Mouse (Mus musculus): ENCODE measurements around the gene Trio. TPM values are rescaled to one million over a fixed set of nuclear protein-coding genes. Genes with fewer than 3 reads are reported as not detected.

Gene Trio
- total RNA-seq, 2 experiments from 2014 or later: 321 to 333 TPM

GRCm38 (mm10) chr15:27976366-27976765, 49.3 kb downstream of the Trio start:
- H3K4me3 ChIP-seq: no peak overlapping the region
- DNase-seq (ENCODE audit: low spot score in 2 of 2): no peak
- TF ChIP-seq CTCF (conservative IDR thresholded peaks at IDR 0.05): no peak

GRCm38 (mm10) chr15:27974637-27975036, 51.0 kb downstream of the Trio start:
- DNase-seq (ENCODE audit: low spot score in 2 of 2): no peak
- no peak overlapping the region; the same call in 1 of the 2 replicates for H3K27ac ChIP-seq
- H3K4me3 ChIP-seq: no peak overlapping the region
- TF ChIP-seq CTCF (conservative IDR thresholded peaks at IDR 0.05): no peak

More at GRCm38 (mm10) chr15:27976366-27976765, 49.3 kb downstream of the Trio start:
- H3K27ac ChIP-seq: no peak overlapping the region

GRCm38 (mm10) chr15:27968183-27968582, 57.5 kb downstream of the Trio start:
- H3K27ac ChIP-seq: no peak overlapping the region
- DNase-seq (ENCODE audit: low spot score in 2 of 2): no peak
- H3K4me3 ChIP-seq: no peak overlapping the region
- no peak for TF ChIP-seq CTCF (conservative IDR thresholded peaks at IDR 0.05)

GRCm38 (mm10) chr15:27967128-27967876, 58.3 kb downstream of the Trio start:
- TF ChIP-seq CTCF (conservative IDR thresholded peaks at IDR 0.05): no peak
- Histone ChIP-seq H3K4me3 (no peak overlapping the region), H3K27ac (no peak overlapping the region)
- no peak for DNase-seq (ENCODE audit: low spot score in 2 of 2)

GRCm38 (mm10) chr15:27964877-27965276, 60.8 kb downstream of the Trio start:
- no peak overlapping the region for H3K4me3 ChIP-seq
- H3K27ac ChIP-seq: no peak overlapping the region
- TF ChIP-seq CTCF (conservative IDR thresholded peaks at IDR 0.05): no peak
- DNase-seq (ENCODE audit: low spot score in 2 of 2): no peak

GRCm38 (mm10) chr15:27963506-27963905, 62.1 kb downstream of the Trio start:
- DNase-seq (ENCODE audit: low spot score in 2 of 2): no peak
- Histone ChIP-seq H3K4me3 (no peak overlapping the region), H3K27ac (no peak overlapping the region)
- TF ChIP-seq CTCF (conservative IDR thresholded peaks at IDR 0.05): no peak

GRCm38 (mm10) chr15:27960642-27961041, 65.0 kb downstream of the Trio start:
- H3K4me3 ChIP-seq: no peak overlapping the region
- no peak for TF ChIP-seq CTCF (conservative IDR thresholded peaks at IDR 0.05)
- no peak for DNase-seq (ENCODE audit: low spot score in 2 of 2)
- H3K27ac ChIP-seq: no peak overlapping the region

- TF ChIP-seq CTCF (conservative IDR thresholded peaks at IDR 0.05): no peak
- DNase-seq (ENCODE audit: low spot score in 2 of 2): no peak
- no peak overlapping the region for H3K4me3 ChIP-seq
- H3K27ac ChIP-seq: peak overlapping the region; percentile 53; the same call in 1 of the 2 replicates
Measured at GRCm38 (mm10) chr15:27957867-27958266, 67.8 kb downstream of the Trio start.

- Histone ChIP-seq H3K4me3 (no peak overlapping the region), H3K27ac (peak overlapping the region; percentile 77)
- DNase-seq (ENCODE audit: low spot score in 2 of 2): no peak
- TF ChIP-seq CTCF (conservative IDR thresholded peaks at IDR 0.05): no peak
Measured at GRCm38 (mm10) chr15:27955614-27956013, 70.0 kb downstream of the Trio start.

- DNase-seq (ENCODE audit: low spot score in 2 of 2): no peak
- peak overlapping the region; percentile 77 for H3K27ac ChIP-seq
- no peak for TF ChIP-seq CTCF (conservative IDR thresholded peaks at IDR 0.05)
- H3K4me3 ChIP-seq: no peak overlapping the region
Measured at GRCm38 (mm10) chr15:27954356-27954755, 71.3 kb downstream of the Trio start.

GRCm38 (mm10) chr15:27953570-27953969, 72.1 kb downstream of the Trio start:
- H3K27ac ChIP-seq: peak overlapping the region; percentile 77
- H3K4me3 ChIP-seq: no peak overlapping the region
- TF ChIP-seq CTCF (conservative IDR thresholded peaks at IDR 0.05): no peak
- DNase-seq (ENCODE audit: low spot score in 2 of 2): no peak

GRCm38 (mm10) chr15:27951195-27951594, 74.5 kb downstream of the Trio start:
- Histone ChIP-seq H3K27ac (peak overlapping the region; percentile 49; the same call in 1 of the 2 replicates), H3K4me3 (no peak overlapping the region)
- DNase-seq (ENCODE audit: low spot score in 2 of 2): no peak
- TF ChIP-seq CTCF (conservative IDR thresholded peaks at IDR 0.05): no peak

- Histone ChIP-seq H3K27ac (no peak overlapping the region), H3K4me3 (no peak overlapping the region)
- no peak for TF ChIP-seq CTCF (conservative IDR thresholded peaks at IDR 0.05)
- DNase-seq (ENCODE audit: low spot score in 2 of 2): no peak
Measured at GRCm38 (mm10) chr15:27949196-27949595, 76.5 kb downstream of the Trio start.

GRCm38 (mm10) chr15:27947880-27948279, 77.8 kb downstream of the Trio start:
- DNase-seq (ENCODE audit: low spot score in 2 of 2): no peak
- TF ChIP-seq CTCF (conservative IDR thresholded peaks at IDR 0.05): peak; percentile 72
- no peak overlapping the region for H3K4me3 ChIP-seq

More at GRCm38 (mm10) chr15:27947880-27948279, 77.8 kb downstream of the Trio start:
- no peak overlapping the region for H3K27ac ChIP-seq
